Mouse (Mus musculus) embryonic facial prominence, embryonic 11.5 days (tissue): ENCODE results near the gene Arap1. TPM values are rescaled to one million over a fixed set of nuclear protein-coding genes. Genes with fewer than 3 reads are reported as not detected.

ENCODE experiments used
- ATAC-seq: fragments of 200-750 bp; cut with Nextera tagmentation; replicated peaks from 2 replicates; pipeline ENCODE4 v1.8.0; 2017; ENCODE audit warnings: low read depth; ENCODE audit not compliant: insufficient number of reproducible peaks, low FRiP score, low TSS enrichment
- DNase-seq: peaks from one replicate; pipeline ENCODE4 v3.0.0-alpha.2; 2015; ENCODE audit warnings: low spot score
- H3K27ac ChIP-seq: fragments of 300-500 bp; sonication (generic); replicated peaks from 2 replicates; pipeline ENCODE4 v1.5.1; 2014; ENCODE audit warnings: mild to moderate bottlenecking, low read depth, low read length, control low read depth
- H3K27me3 ChIP-seq: fragments of 300-500 bp; sonication (generic); 2 replicates; pipeline ENCODE4 v1.6.1; 2014; ENCODE audit warnings: mild to moderate bottlenecking, low read length, moderate library complexity, mixed read lengths; ENCODE audit not compliant: control insufficient read depth, insufficient read depth
- H3K36me3 ChIP-seq: fragments of 300-500 bp; sonication (generic); replicated peaks from 2 replicates; pipeline ENCODE4 v1.6.1; 2014; ENCODE audit warnings: low read depth, mild to moderate bottlenecking, low read length, moderate library complexity, mixed read lengths; ENCODE audit not compliant: control insufficient read depth, insufficient read depth
- H3K4me1 ChIP-seq: fragments of 300-500 bp; sonication (generic); 2 replicates; pipeline ENCODE4 v1.6.1; 2014; ENCODE audit warnings: low read length, mixed read lengths; ENCODE audit not compliant: control insufficient read depth, insufficient read depth
- H3K4me2 ChIP-seq: fragments of 300-500 bp; sonication (generic); 2 replicates; pipeline ENCODE4 v1.6.1; 2014; ENCODE audit warnings: low read depth, mild to moderate bottlenecking, control low read depth, low read length, moderate library complexity
- H3K4me3 ChIP-seq: fragments of 300-500 bp; sonication (generic); 2 replicates; pipeline ENCODE4 v1.5.1; 2014; ENCODE audit warnings: low read depth, low read length, control low read depth
- H3K9ac ChIP-seq: fragments of 300-500 bp; sonication (generic); replicated peaks from 2 replicates; pipeline ENCODE4 v1.6.1; 2014; ENCODE audit warnings: mild to moderate bottlenecking, control low read depth, low read length
- H3K9me3 ChIP-seq: fragments of 300-500 bp; sonication (generic); replicated peaks from 2 replicates; pipeline ENCODE4 v1.6.1; 2016; ENCODE audit warnings: mild to moderate bottlenecking, low read length, inconsistent platforms, mixed read lengths; ENCODE audit not compliant: control insufficient read depth
- WGBS: fragments of 180-500 bp; shearing (Covaris S2); extraction: QIAGEN DNeasy Blood & Tissue Kit; methylation state at CpG from one replicate; pipeline ENCODE4 v1.1.7; 2014; 5-methylcytosine and 5-hydroxymethylcytosine counted together
- polyA plus RNA-seq: library from polyadenylated mRNA; unstranded; fragments of >200 nt; fragmentation: Nextera tagmentation; extraction: Ambion mirVana; gene quantifications from 2 replicates; pipeline ENCODE4 v1.2.1, GENCODE M21; 2014

Arap1 gene
- polyA plus RNA-seq, 1 experiment from 2014 or later: 13.5 TPM

GRCm38 (mm10) chr7:101378796-101379465 lies 31.1 kb downstream of the Arap1 start:
- no peak for DNase-seq
- H3K4me2 ChIP-seq: no peak overlapping the region
- 0 out of 2 replicates have a peak, but pooled peaks cover 2% of the 10 kb centered on the region for H3K4me1 ChIP-seq

GRCm38 (mm10) chr7:101379732-101380131 lies 31.9 kb downstream of the Arap1 start:
- no peak overlapping the region for H3K4me3 ChIP-seq
- H3K36me3 ChIP-seq: no peaks in the 10 kb centered on the region
- H3K27me3 ChIP-seq: no peaks in the 10 kb centered on the region
- 0 out of 2 replicates have a peak, but pooled peaks cover 2% of the 10 kb centered on the region for H3K4me1 ChIP-seq
- no peaks in the 10 kb centered on the region for H3K9me3 ChIP-seq
- ATAC-seq (no peak), DNase-seq (no peak)
- 0 out of 2 replicates have a peak overlapping the region, but pooled peaks have one; percentile 9 for H3K9ac ChIP-seq
- no peak overlapping the region for H3K4me2 ChIP-seq
- H3K27ac ChIP-seq: no peak overlapping the region
- WGBS: 48% methylated on average over 2 of the region's 2 CpGs

More at GRCm38 (mm10) chr7:101378796-101379465, 31.1 kb downstream of the Arap1 start:
- Histone ChIP-seq H3K4me3 (no peak overlapping the region), H3K36me3 (no peaks in the 10 kb centered on the region), H3K27ac (no peak overlapping the region), H3K9ac (0 out of 2 replicates have a peak overlapping the region, but pooled peaks have one; percentile 9), H3K27me3 (no peaks in the 10 kb centered on the region), H3K9me3 (no peaks in the 10 kb centered on the region)
- ATAC-seq: no peak
- 54% methylated on average over 5 of the region's 5 CpGs for WGBS

GRCm38 (mm10) chr7:101381512-101381911 lies 33.6 kb downstream of the Arap1 start:
- ATAC-seq (no peak), DNase-seq (no peak)
- no peaks in the 10 kb centered on the region for H3K27me3 ChIP-seq
- no peak overlapping the region for H3K4me3 ChIP-seq
- H3K9ac ChIP-seq: no peak overlapping the region
- no peaks in the 10 kb centered on the region for H3K36me3 ChIP-seq
- no peaks in the 10 kb centered on the region for H3K9me3 ChIP-seq
- H3K4me1 ChIP-seq: peaks cover 4% of the 10 kb centered on the region; the same call in 1 of the 2 replicates
- no peak overlapping the region for H3K4me2 ChIP-seq
- 77% methylated on average over 6 of the region's 6 CpGs for WGBS
- no peak overlapping the region for H3K27ac ChIP-seq

- Histone ChIP-seq H3K4me3 (no peak overlapping the region), H3K27me3 (no peaks in the 10 kb centered on the region), H3K4me1 (peaks cover 4% of the 10 kb centered on the region; the same call in 1 of the 2 replicates), H3K36me3 (no peaks in the 10 kb centered on the region), H3K4me2 (no peak overlapping the region), H3K9me3 (no peaks in the 10 kb centered on the region), H3K9ac (no peak overlapping the region), H3K27ac (no peak overlapping the region)
- 56% methylated on average over 8 of the region's 8 CpGs for WGBS
- ATAC-seq: no peak
- no peak for DNase-seq
Measured at GRCm38 (mm10) chr7:101382378-101382777, 34.5 kb downstream of the Arap1 start.

- Histone ChIP-seq H3K36me3 (no peaks in the 10 kb centered on the region), H3K27ac (no peak overlapping the region), H3K9ac (no peak overlapping the region), H3K4me1 (peaks cover 2% of the 10 kb centered on the region; the same call in 1 of the 2 replicates), H3K27me3 (no peaks in the 10 kb centered on the region), H3K4me3 (no peak overlapping the region), H3K9me3 (no peaks in the 10 kb centered on the region), H3K4me2 (no peak overlapping the region)
- ATAC-seq (no peak), DNase-seq (no peak)
- 78% methylated on average over 3 of the region's 3 CpGs for WGBS
Measured at GRCm38 (mm10) chr7:101383756-101384155, 35.9 kb downstream of the Arap1 start.

GRCm38 (mm10) chr7:101384931-101385330 lies 37.1 kb downstream of the Arap1 start:
- WGBS: 72% methylated on average over 10 of the region's 10 CpGs
- ATAC-seq (no peak), DNase-seq (no peak)
- H3K4me2 ChIP-seq: no peak overlapping the region
- H3K9me3 ChIP-seq: no peaks in the 10 kb centered on the region
- no peak overlapping the region for H3K9ac ChIP-seq
- H3K27ac ChIP-seq: no peak overlapping the region
- H3K36me3 ChIP-seq: no peaks in the 10 kb centered on the region
- no peaks in the 10 kb centered on the region for H3K27me3 ChIP-seq
- H3K4me1 ChIP-seq: peaks cover 2% of the 10 kb centered on the region; the same call in 1 of the 2 replicates
- no peak overlapping the region for H3K4me3 ChIP-seq

- 32% methylated on average over 6 of the region's 6 CpGs for WGBS
- DNase-seq: no peak
- H3K27ac ChIP-seq: no peak overlapping the region
Measured at GRCm38 (mm10) chr7:101385331-101385733, 37.5 kb downstream of the Arap1 start.

GRCm38 (mm10) chr7:101385866-101386452 lies 38.1 kb downstream of the Arap1 start:
- Histone ChIP-seq H3K4me3 (no peak overlapping the region), H3K9me3 (no peaks in the 10 kb centered on the region), H3K36me3 (no peaks in the 10 kb centered on the region), H3K4me2 (no peak overlapping the region), H3K9ac (no peak overlapping the region), H3K27ac (no peak overlapping the region), H3K4me1 (peaks cover 2% of the 10 kb centered on the region; the same call in 1 of the 2 replicates), H3K27me3 (no peaks in the 10 kb centered on the region)
- WGBS: 60% methylated on average over 8 of the region's 10 CpGs
- DNase-seq: no peak
- ATAC-seq: 0 out of 2 replicates have a peak, but pooled peaks have one; percentile 11

More at GRCm38 (mm10) chr7:101385331-101385733, 37.5 kb downstream of the Arap1 start:
- H3K36me3 ChIP-seq: no peaks in the 10 kb centered on the region
- H3K9ac ChIP-seq: no peak overlapping the region
- no peak overlapping the region for H3K4me2 ChIP-seq
- H3K4me1 ChIP-seq: peaks cover 2% of the 10 kb centered on the region; the same call in 1 of the 2 replicates
- no peaks in the 10 kb centered on the region for H3K27me3 ChIP-seq
- H3K4me3 ChIP-seq: no peak overlapping the region
- no peaks in the 10 kb centered on the region for H3K9me3 ChIP-seq
- no peak for ATAC-seq
